Mouse (Mus musculus): Measurements from ENCODE around the gene Matn4. TPM values are rescaled to one million over a fixed set of nuclear protein-coding genes. Genes with fewer than 3 reads are reported as not detected.

Matn4 gene
- polyA plus RNA-seq, 1 experiment from 2014 or later: 13.5 TPM

DNA sequence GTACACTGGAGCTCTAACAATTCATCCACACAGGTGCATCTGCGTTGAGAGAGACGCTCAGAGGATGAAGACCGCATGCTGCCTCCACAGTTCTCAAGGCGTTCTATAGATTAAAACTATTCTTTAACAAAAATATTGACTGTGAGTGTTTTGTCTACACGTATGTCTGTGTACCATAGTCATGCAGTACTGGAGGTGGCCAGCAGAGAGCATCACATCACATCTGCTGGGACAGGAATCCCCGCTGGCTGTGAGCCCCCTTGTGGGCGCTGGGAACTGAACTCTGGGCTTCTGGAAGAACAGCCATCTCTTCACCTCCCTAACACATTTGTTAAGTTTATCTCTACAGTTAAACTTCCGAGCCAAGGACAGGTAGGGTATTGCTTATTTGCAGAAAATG lies 23.2 kb downstream of the Matn4 start:
- Histone ChIP-seq H3K4me2 (replicated peaks) (no peak overlapping the region), H3K9ac (replicated peaks) (no peak overlapping the region), H3K4me3 (no peak overlapping the region), H3K27ac (replicated peaks) (no peak overlapping the region), H3K4me1 (peaks cover 11% of the 10 kb centered on the region), H3K27me3 (peaks cover 13% of the 10 kb centered on the region), H3K9me3 (no peaks in the 10 kb centered on the region), H3K36me3 (no peaks in the 10 kb centered on the region)
- ATAC-seq (ENCODE audit: low FRiP score, low read depth): no peak
- 75% methylated on average over 8 of the region's 8 CpGs for WGBS

DNA sequence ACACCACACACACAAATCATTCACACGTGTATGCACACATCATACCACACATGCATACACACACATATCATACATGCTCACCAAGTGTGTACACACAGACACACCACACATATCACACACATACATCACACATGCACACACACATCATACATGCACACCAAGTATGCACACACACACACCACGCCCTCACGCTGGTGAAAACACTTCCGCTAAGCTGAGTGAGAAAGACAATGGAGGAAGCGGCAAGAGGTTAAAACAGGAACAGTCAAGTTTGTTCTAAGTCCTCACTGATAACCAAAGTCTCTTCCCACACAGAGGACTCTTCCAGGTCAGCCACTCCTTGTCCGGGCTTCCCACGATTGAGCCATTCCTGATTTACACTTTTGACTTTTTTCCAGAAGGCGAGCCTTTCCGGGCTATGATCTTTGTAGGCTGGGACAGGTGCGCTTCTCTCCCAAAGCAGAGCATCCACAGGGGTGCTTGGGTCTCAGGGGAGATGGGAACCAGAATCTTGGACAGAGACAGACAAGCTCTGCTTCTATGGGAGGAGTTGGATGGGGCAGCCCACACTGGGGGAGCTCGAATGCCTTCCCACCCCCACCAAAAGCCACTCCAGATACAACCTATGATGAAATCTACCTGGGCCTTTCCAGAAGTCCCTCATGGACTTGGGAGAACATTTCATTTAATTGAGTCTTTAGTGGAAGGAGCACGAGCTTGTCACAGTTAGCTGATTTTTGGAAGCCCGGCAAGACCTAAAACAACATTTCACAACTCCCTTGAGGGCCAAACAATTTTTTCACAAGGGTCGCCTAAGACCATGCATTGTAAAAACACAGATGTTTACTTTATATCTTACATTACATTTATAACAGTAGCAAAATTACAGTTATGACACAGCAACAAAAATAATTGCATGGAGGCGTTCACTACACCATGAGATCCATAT lies 27.2 kb downstream of the Matn4 start:
- Histone ChIP-seq H3K27ac (replicated peaks) (no peak overlapping the region), H3K9ac (replicated peaks) (no peak overlapping the region), H3K4me2 (replicated peaks) (no peak overlapping the region), H3K9me3 (no peaks in the 10 kb centered on the region), H3K36me3 (no peaks in the 10 kb centered on the region), H3K4me1 (no peaks in the 10 kb centered on the region), H3K27me3 (no peaks in the 10 kb centered on the region), H3K4me3 (no peak overlapping the region)
- no peak for ATAC-seq (ENCODE audit: low FRiP score, low read depth)
- WGBS: 92% methylated on average over 15 of the region's 15 CpGs

DNA sequence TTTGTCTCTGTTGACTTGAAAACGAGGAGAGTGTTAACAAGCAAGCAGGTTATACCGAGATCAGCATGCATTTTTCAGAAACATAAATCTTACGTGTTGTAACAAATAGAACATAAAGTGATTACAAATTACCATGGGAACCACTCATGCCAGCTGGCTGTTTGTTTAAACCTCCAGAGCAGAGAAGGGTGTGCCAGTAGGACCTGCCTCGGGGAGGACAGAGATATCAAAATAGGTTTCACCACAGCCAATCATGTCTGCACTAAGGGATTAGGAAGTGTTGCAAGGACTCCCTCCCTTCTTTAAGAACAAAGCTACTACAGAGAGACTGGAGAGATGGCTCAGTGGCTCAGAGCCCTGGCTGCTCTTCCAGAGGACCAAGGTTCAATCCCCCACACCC lies 31.8 kb downstream of the Matn4 start:
- Histone ChIP-seq H3K9me3 (no peaks in the 10 kb centered on the region), H3K36me3 (no peaks in the 10 kb centered on the region), H3K4me1 (no peaks in the 10 kb centered on the region), H3K4me3 (no peak overlapping the region), H3K4me2 (replicated peaks) (no peak overlapping the region), H3K9ac (replicated peaks) (no peak overlapping the region), H3K27ac (replicated peaks) (no peak overlapping the region), H3K27me3 (no peaks in the 10 kb centered on the region)
- WGBS: 71% methylated on average over 4 of the region's 4 CpGs
- no peak for ATAC-seq (ENCODE audit: low FRiP score, low read depth)

DNA sequence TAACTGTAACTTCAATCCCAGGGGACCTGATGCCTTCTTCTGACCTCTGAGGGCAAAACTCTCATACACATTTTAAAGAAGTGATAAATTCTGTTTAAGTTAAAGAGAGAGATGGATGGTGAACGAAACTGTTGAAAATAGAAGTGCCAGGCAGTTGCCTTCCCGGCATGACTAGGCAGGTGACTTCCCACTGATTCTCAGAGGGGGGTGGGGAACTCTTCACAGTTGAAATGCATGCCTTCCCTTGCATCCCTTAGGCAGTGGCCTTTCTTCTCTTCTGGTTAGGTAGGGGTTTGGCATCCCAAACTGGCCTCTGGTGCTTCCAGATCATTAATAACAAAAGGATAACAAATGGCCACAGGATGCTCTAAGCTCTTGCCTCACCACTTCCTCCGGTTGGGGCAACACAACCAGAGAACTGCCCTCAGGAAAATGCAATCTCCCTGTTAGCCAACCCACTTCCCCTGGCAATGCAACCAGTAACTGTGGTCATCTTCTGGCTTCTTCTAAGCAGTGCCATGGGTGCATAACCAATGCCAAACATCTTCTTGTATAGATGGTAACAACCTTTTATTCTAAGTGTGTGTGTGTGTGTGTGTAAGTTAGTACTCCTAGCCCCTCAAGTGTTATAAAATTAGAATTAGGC lies 32.4 kb downstream of the Matn4 start:
- WGBS: 47% methylated on average over 3 of the region's 3 CpGs
- H3K36me3 ChIP-seq: no peaks in the 10 kb centered on the region
- no peak overlapping the region for H3K4me2 ChIP-seq (replicated peaks)

DNA sequence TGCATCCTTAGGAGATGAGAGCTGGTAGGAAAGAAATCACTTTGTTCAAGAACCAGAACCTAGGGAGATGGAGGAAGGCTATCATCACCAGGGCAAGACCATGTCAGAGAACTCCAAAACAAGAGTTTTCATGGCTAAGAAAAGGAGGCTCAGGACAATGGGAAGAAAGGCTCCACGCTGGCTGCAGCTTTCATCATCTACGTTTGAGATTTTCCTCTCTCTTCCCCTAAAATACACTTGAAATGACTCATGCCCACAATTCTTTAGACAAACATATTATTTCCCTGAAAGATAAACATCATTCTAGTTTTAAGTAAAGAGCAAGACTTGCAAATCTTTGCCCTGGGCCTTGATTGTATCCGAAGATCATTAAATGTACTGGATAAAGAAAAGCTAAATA lies 33.6 kb downstream of the Matn4 start:
- Histone ChIP-seq H3K4me2 (replicated peaks) (no peak overlapping the region), H3K9ac (replicated peaks) (no peak overlapping the region), H3K9me3 (no peaks in the 10 kb centered on the region), H3K27ac (replicated peaks) (no peak overlapping the region), H3K36me3 (no peaks in the 10 kb centered on the region), H3K27me3 (no peaks in the 10 kb centered on the region), H3K4me1 (no peaks in the 10 kb centered on the region), H3K4me3 (no peak overlapping the region)
- ATAC-seq (ENCODE audit: low FRiP score, low read depth): no peak
- 81% methylated on average over 3 of the region's 3 CpGs for WGBS

More for the DNA sequence above, 32.4 kb downstream of the Matn4 start:
- Histone ChIP-seq H3K4me1 (no peaks in the 10 kb centered on the region), H3K9me3 (no peaks in the 10 kb centered on the region), H3K9ac (replicated peaks) (no peak overlapping the region), H3K27ac (replicated peaks) (no peak overlapping the region), H3K4me3 (no peak overlapping the region), H3K27me3 (no peaks in the 10 kb centered on the region)
- ATAC-seq (ENCODE audit: low FRiP score, low read depth): no peak

DNA sequence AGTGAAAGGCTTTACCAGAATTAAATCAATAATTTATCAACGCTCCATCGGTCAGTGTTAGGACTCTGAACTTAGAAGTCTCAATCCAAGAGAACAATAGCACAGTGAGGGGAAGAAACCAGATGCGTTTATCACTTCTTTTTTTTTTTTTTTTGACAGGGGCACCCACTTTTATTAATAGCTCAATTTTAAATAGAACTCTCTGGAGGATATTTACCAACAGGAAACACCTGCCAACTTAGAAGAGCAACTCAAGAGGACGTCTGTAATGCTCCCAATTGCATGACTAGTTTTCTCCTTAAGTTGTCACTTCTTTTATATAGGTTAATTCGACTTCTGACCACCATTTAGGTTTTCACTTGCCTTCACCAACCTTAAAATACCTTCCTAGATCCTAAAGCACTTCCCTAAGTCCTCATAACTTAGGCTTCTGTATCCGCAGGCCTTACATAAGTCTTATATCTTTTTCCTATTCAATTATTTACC lies 36.3 kb downstream of the Matn4 start:
- Histone ChIP-seq H3K9ac (replicated peaks) (no peak overlapping the region), H3K4me1 (no peaks in the 10 kb centered on the region), H3K36me3 (no peaks in the 10 kb centered on the region), H3K9me3 (no peaks in the 10 kb centered on the region), H3K4me3 (no peak overlapping the region), H3K27me3 (no peaks in the 10 kb centered on the region), H3K27ac (replicated peaks) (no peak overlapping the region), H3K4me2 (replicated peaks) (no peak overlapping the region)
- ATAC-seq (ENCODE audit: low FRiP score, low read depth): no peak
- 81% methylated on average over 6 of the region's 6 CpGs for WGBS

DNA sequence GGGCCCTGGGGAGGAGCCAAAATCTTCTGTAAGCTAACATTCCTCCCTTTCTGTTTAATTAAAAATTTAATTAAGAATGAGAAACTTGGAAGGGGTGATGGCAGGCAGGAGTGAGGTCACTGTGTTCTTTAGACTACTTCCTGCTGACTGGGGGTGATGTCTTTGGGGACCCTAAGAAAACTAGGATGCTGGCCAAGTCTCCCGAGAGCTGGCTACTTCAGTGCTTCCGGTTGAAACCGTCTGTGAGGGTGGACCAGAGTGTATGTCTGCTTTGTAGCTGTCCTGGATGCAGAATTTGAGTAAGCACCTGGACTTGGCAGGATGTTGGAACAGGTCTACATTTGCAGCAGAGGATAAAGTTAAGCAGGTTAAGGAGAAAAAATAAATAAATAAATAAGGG lies 38.0 kb downstream of the Matn4 start:
- Histone ChIP-seq H3K4me3 (no peak overlapping the region), H3K4me2 (replicated peaks) (no peak overlapping the region), H3K9me3 (no peaks in the 10 kb centered on the region), H3K4me1 (no peaks in the 10 kb centered on the region), H3K27ac (replicated peaks) (no peak overlapping the region), H3K9ac (replicated peaks) (no peak overlapping the region), H3K36me3 (no peaks in the 10 kb centered on the region), H3K27me3 (no peaks in the 10 kb centered on the region)
- 74% methylated on average over 3 of the region's 3 CpGs for WGBS
- ATAC-seq (ENCODE audit: low FRiP score, low read depth): no peak

DNA sequence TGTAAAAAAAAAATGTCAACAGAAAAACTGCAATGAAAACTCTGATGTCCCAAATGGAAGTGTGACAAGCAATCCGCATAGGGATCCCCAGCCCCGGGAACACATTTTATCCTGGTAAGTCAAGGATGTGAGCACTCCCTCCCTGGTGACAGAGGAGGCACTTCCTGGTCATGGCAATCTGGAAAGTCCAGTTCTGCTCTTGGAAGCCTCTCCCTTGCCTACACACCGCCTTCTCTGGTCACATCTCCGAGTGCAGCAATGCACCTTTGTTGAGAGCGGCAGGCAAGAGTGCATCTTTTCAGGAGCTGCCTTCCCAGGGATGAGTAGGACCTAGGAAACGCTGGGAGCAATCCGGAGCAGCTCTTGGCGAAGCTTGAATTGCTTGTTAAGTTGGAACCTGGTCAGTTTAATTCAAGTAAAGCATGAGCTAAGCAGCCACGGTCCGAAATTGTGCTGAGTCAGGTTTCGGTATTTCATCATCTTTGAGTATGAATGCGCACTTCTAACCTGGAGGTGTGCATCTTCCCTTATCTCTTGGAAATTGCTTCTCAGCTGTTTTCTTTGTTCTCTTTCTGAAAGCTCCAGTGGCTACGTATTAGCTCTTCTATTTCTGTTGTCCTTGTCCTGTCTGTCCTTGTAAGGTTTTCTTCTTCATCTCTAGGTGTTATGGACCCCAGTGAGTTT lies 43.8 kb downstream of the Matn4 start:
- Histone ChIP-seq H3K4me1 (peaks cover 2% of the 10 kb centered on the region; the same call in 1 of the 2 replicates), H3K36me3 (no peaks in the 10 kb centered on the region), H3K27ac (replicated peaks) (no peak overlapping the region), H3K9me3 (no peaks in the 10 kb centered on the region), H3K4me2 (replicated peaks) (no peak overlapping the region), H3K4me3 (no peak overlapping the region), H3K27me3 (no peaks in the 10 kb centered on the region; the same call in 1 of the 2 replicates), H3K9ac (replicated peaks) (no peak overlapping the region)
- 32% methylated on average over 13 of the region's 13 CpGs for WGBS
- ATAC-seq (ENCODE audit: low FRiP score, low read depth): no peak

DNA sequence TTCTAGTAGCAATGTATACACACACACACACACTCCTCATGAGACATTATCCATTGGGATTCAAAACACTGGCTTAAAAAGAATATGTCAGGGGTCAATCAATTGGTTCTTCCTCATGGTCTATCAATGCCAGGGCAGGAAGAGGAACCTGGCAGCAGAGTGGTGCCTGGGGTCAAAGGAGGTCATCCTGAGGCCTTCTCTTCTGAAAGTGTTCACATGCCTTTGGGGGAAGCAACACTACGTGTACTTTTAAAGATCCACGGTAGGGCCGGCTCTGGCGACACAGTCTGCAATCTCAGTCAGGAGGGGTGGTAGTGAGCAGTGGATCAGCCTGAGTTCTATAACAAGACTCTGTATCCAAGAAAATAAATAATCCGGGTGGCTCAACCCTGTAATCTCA lies 45.3 kb downstream of the Matn4 start:
- Histone ChIP-seq H3K9me3 (no peaks in the 10 kb centered on the region), H3K4me2 (replicated peaks) (no peak overlapping the region), H3K36me3 (no peaks in the 10 kb centered on the region), H3K9ac (replicated peaks) (no peak overlapping the region), H3K4me3 (no peak overlapping the region), H3K27me3 (no peaks in the 10 kb centered on the region; the same call in 1 of the 2 replicates), H3K27ac (replicated peaks) (no peak overlapping the region), H3K4me1 (peaks cover 2% of the 10 kb centered on the region; the same call in 1 of the 2 replicates)
- no peak for ATAC-seq (ENCODE audit: low FRiP score, low read depth)
- 69% methylated on average over 5 of the region's 5 CpGs for WGBS

DNA sequence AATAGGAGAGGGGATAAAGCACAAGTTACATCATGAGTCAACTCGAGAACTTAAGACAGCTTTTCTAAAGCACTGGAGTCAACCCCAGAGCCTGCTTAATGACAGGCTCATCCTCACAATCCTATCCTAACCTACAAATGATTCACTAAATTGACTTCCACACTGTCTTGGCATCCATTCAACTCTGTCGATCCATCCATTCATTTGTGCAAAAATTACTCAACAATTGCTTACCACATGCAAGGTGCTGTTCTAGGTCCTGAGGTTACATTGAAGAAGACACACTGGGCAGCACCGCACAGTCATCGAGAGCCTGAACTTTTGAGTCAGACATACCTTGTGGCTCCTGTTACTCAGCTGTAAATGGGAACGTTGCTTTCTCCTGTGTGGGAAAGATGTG lies 45.9 kb downstream of the Matn4 start:
- Histone ChIP-seq H3K4me2 (replicated peaks) (no peak overlapping the region), H3K36me3 (no peaks in the 10 kb centered on the region), H3K4me3 (no peak overlapping the region), H3K9me3 (no peaks in the 10 kb centered on the region), H3K27me3 (no peaks in the 10 kb centered on the region; the same call in 1 of the 2 replicates), H3K27ac (replicated peaks) (no peak overlapping the region), H3K4me1 (peaks cover 2% of the 10 kb centered on the region; the same call in 1 of the 2 replicates), H3K9ac (replicated peaks) (no peak overlapping the region)
- ATAC-seq (ENCODE audit: low FRiP score, low read depth): no peak
- 87% methylated on average over 5 of the region's 5 CpGs for WGBS

DNA sequence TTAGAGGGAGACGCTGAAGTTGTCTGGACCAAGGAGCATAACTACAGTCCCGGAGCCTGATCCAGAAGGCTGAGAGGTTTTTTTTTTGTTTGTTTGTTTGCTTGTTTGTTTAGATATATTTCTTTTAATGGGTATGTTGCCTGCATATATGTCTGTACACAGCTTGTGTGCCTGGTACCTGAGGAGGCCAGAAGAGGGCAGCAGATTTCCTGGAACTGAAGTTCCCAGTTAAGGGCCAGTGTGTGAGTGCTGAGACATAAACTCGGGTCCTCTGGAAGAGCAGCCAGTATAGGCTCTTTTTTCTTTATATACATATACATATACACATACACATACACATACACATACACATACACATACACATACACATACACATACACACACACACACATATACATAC lies 46.6 kb downstream of the Matn4 start:
- 83% methylated on average over 3 of the region's 3 CpGs for WGBS
- H3K27ac ChIP-seq (replicated peaks): no peak overlapping the region
- H3K9me3 ChIP-seq: no peaks in the 10 kb centered on the region
- H3K9ac ChIP-seq (replicated peaks): no peak overlapping the region
- H3K36me3 ChIP-seq: no peaks in the 10 kb centered on the region
- H3K4me1 ChIP-seq: peaks cover 2% of the 10 kb centered on the region; the same call in 1 of the 2 replicates
- no peak for ATAC-seq (ENCODE audit: low FRiP score, low read depth)
- no peak overlapping the region for H3K4me2 ChIP-seq (replicated peaks)
- H3K4me3 ChIP-seq: no peak overlapping the region
- H3K27me3 ChIP-seq: no peaks in the 10 kb centered on the region; the same call in 1 of the 2 replicates
